In genomic region chr12:68346517-68347099, GRCm38 (mm10) we compare ENCODE assay signal across 13 mouse cellular contexts.
"Had no signal": no experiment of that assay in that cellular context is flagged by ENCODE, and none has a peak within 500 bp of the region (broad histone marks: within the 10 kb centered on the region; RNA-seq: fewer than 3 reads in every experiment).

No protein-coding gene starts in this region.

- H3K27ac ChIP-seq: layer of hippocampus, adult 2 months; limb, embryonic 13.5 days; liver, embryonic 14.5 days had no signal

- H3K4me2 ChIP-seq: limb, embryonic 13.5 days had no signal

- H3K9me3 ChIP-seq: limb, embryonic 13.5 days had no signal

- H3K36me3 ChIP-seq: limb, embryonic 13.5 days had no signal

- H3K4me1 ChIP-seq: limb, embryonic 13.5 days had no signal

- H3K9ac ChIP-seq: limb, embryonic 13.5 days; liver, embryonic 14.5 days had no signal

- H3K27me3 ChIP-seq: limb, embryonic 13.5 days had no signal

- DNase-seq: kidney, adult 18-20 months; kidney, postnatal 10 days; kidney, postnatal 4 days; left cerebral cortex, postnatal 4 days; lung, adult 18-20 months; midbrain, embryonic 14.5 days; retina, postnatal 1 day; right cerebral cortex, postnatal 4 days; spleen, adult 18-20 months had no signal

- H3K4me3 ChIP-seq: layer of hippocampus, adult 2 months; limb, embryonic 13.5 days; myocyte had no signal
